Mouse (Mus musculus): ENCODE measurements around the gene Tmprss12.

DNA sequence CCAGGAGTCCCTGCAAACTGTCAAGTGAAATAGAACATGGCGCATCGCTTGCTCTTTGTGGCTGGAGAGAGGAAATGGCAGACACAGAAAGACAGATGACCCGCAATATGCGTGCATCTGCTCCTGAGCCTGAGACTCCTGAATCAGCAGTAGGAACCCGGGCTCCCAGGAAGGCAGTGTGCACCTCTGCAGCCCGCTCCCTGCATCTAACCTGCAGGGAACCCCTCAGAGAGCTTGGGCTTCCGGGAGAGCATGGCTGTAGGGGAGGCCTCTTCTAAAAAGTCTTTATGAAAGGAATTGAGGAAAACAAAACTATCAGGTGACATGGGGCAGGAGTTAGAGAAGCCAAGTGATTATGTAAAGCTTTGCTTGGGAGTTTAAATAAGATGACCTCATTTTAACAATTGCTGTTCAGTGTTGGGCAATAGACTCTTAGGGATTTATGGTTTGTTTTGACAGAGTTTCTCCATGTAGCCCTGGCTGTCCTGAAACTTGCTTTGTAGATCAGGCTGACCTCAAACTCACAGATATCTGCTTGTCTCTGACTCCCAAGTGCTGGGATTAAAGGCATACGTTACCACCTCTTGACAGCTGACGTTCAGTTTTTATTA lies 39.8 kb downstream of the Tmprss12 start:
- no peak for TF ChIP-seq CTCF (conservative IDR thresholded peaks at IDR 0.05; ENCODE audit: low read length)
- TF ChIP-seq POU5F1 (IDR thresholded peaks at IDR 0.05; ENCODE audit: borderline replicate concordance, low read length) = no peak
- no peak for TF ChIP-seq NANOG (IDR thresholded peaks at IDR 0.05; ENCODE audit: borderline replicate concordance, low read length)
